ENCODE assay signal across 8 mouse cellular contexts in genomic region chr2:122569439-122569838, GRCm38 (mm10). TPM values are rescaled to one million over a fixed set of nuclear protein-coding genes. Genes with fewer than 3 reads are reported as not detected.
A peak's percentile ranks its signal among the peaks of the same experiment; 100 is the strongest.
DNase-seq lines count a peak whose midpoint lies in the region; ATAC-seq and TF ChIP-seq lines count a peak whose summit lies in the region.

No protein-coding gene starts in this region.

- peak; percentile 85 for ATAC-seq in frontal cortex, adult (ENCODE audit: low TSS enrichment)
- no peak for ATAC-seq in embryonic facial prominence, embryonic 13.5 days (ENCODE audit: insufficient number of reproducible peaks, insufficient read depth, low FRiP score, low TSS enrichment, low read depth)
- no peak for ATAC-seq in intestine, postnatal 0 days

- no peaks in the 10 kb centered on the region for H3K9me3 ChIP-seq in embryonic facial prominence, embryonic 13.5 days
- no peaks in the 10 kb centered on the region for H3K9me3 ChIP-seq in intestine, postnatal 0 days (ENCODE audit: control insufficient read depth)

- no peaks in the 10 kb centered on the region for H3K27me3 ChIP-seq in embryonic facial prominence, embryonic 13.5 days
- H3K27me3 ChIP-seq in intestine, postnatal 0 days (replicated peaks; ENCODE audit: control insufficient read depth, insufficient read depth, low read length): no peaks in the 10 kb centered on the region

- H3K4me3 ChIP-seq in bone marrow macrophage, adult 2 months (ENCODE audit: insufficient read depth, low read length): no peak overlapping the region
- no peak overlapping the region for H3K4me3 ChIP-seq in embryonic facial prominence, embryonic 13.5 days
- H3K4me3 ChIP-seq in intestine, postnatal 0 days (ENCODE audit: low read depth, low read length): no peak overlapping the region

- peaks cover 19% of the 10 kb centered on the region for H3K4me1 ChIP-seq in bone marrow macrophage, adult 2 months (ENCODE audit: control insufficient read depth, insufficient read depth, low read length)
- H3K4me1 ChIP-seq in embryonic facial prominence, embryonic 13.5 days: no peaks in the 10 kb centered on the region
- H3K4me1 ChIP-seq in intestine, postnatal 0 days (replicated peaks; ENCODE audit: control insufficient read depth, insufficient read depth, low read length): no peaks in the 10 kb centered on the region

- peak; percentile 84 for TF ChIP-seq CTCF in bone marrow macrophage, adult 2 months (IDR thresholded peaks at IDR 0.05; ENCODE audit: low read depth, low read length)
- peak; percentile 90 for TF ChIP-seq CTCF in intestine, postnatal 0 days (IDR thresholded peaks at IDR 0.05; ENCODE audit: low read depth)

- peak overlapping the region; percentile 12; the same call in 1 of the 2 replicates for H3K4me2 ChIP-seq in embryonic facial prominence, embryonic 13.5 days
- no peak overlapping the region for H3K4me2 ChIP-seq in intestine, postnatal 0 days (replicated peaks; ENCODE audit: low read depth)

- no peak overlapping the region for H3K27ac ChIP-seq in bone marrow macrophage, adult 2 months (ENCODE audit: insufficient read depth, low read depth, low read length)
- H3K27ac ChIP-seq in embryonic facial prominence, embryonic 13.5 days: no peak overlapping the region
- H3K27ac ChIP-seq in intestine, postnatal 0 days (ENCODE audit: low read depth, low read length): no peak overlapping the region

- no peaks in the 10 kb centered on the region for H3K36me3 ChIP-seq in embryonic facial prominence, embryonic 13.5 days
- no peaks in the 10 kb centered on the region for H3K36me3 ChIP-seq in intestine, postnatal 0 days (ENCODE audit: control insufficient read depth, insufficient read depth)

- TF ChIP-seq POLR2A in bone marrow macrophage, adult 2 months (IDR thresholded peaks at IDR 0.05; ENCODE audit: borderline replicate concordance, low read depth, low read length): no peak

- no peak overlapping the region for H3K9ac ChIP-seq in embryonic facial prominence, embryonic 13.5 days
- H3K9ac ChIP-seq in intestine, postnatal 0 days (ENCODE audit: low read depth, low read length): no peak overlapping the region

- WGBS in embryonic facial prominence, embryonic 13.5 days: 13% methylated on average over 3 of the region's 3 CpGs
- WGBS in intestine, postnatal 0 days: 4% methylated on average over 3 of the region's 3 CpGs

- DNase-seq in frontal cortex, postnatal 10 days (ENCODE audit: low spot score in 2 of 2): no peak
- DNase-seq in CD4-positive, CD25-positive, alpha-beta regulatory T cell, adult 2 months (ENCODE audit: low read depth, low spot score): peak; percentile 82
- peak; percentile 37 to 46 for DNase-seq in lung, adult 18-20 months
- DNase-seq in retina, adult 2 months (ENCODE audit: low read depth, low spot score): peak; percentile 15

RNA-seq across cellular contexts. Expression of gene Gatm, which starts 41.7 kb away (rescaled TPM):
- 59.3 and 60.9 TPM in 2 replicates for polyA plus RNA-seq in bone marrow macrophage, adult 2 months (2012; ENCODE audit: insufficient read depth, insufficient read length, missing spikeins)
- 10.5 and 10.6 TPM in 2 replicates for polyA plus RNA-seq in embryonic facial prominence, embryonic 13.5 days (2015; fragmentation: Nextera tagmentation; extraction: Ambion mirVana)
- polyA plus RNA-seq in intestine, postnatal 0 days (2015; fragmentation: Nextera tagmentation; extraction: Ambion mirVana): 184 and 255 TPM in 2 replicates

Comparison
In these comparisons a context has a peak if more than half of its experiments do, and no peak if none do; other contexts are left out.
1. DNase-seq: peak in CD4-positive, CD25-positive, alpha-beta regulatory T cell, adult 2 months (single experiment), lung, adult 18-20 months (2 of 2) and retina, adult 2 months (single experiment); none in frontal cortex, postnatal 10 days (0 of 2).